Mouse (Mus musculus) CH12.LX (cell line): Measurements from ENCODE around the gene Pan3. TPM values are rescaled to one million over a fixed set of nuclear protein-coding genes. Genes with fewer than 3 reads are reported as not detected.

Experiments used
- DNase-seq: peaks from one replicate; pipeline ENCODE4 v3.0.0-alpha.2; 2013; ENCODE audit errors: extremely low read depth
- H3K27ac ChIP-seq: 2 replicates; pipeline ENCODE4 v1.5.1; 2012; ENCODE audit warnings: low read depth, mild to moderate bottlenecking, control low read depth, moderate library complexity; ENCODE audit not compliant: insufficient read depth
- H3K27me3 ChIP-seq: replicated peaks from 2 replicates; pipeline ENCODE3; 2012; ENCODE audit warnings: inconsistent platforms
- H3K36me3 ChIP-seq, 2 experiments: replicated peaks in 1 of 2; 2 replicates each; pipeline versions ENCODE3 to v1.6.1; 2012; ENCODE audit warnings: inconsistent platforms in 1 of 2, low read length in 1 of 2, mild to moderate bottlenecking in 1 of 2, mixed read lengths in 1 of 2, moderate library complexity in 1 of 2; ENCODE audit not compliant: control insufficient read depth in 1 of 2, insufficient read depth in 1 of 2
- H3K4me1 ChIP-seq, 2 experiments: 2 replicates each; pipeline ENCODE4 v1.6.1; 2012; ENCODE audit warnings: inconsistent platforms in 1 of 2, moderate library complexity in 1 of 2; ENCODE audit not compliant: insufficient read depth in 2 of 2, control insufficient read depth in 1 of 2
- H3K4me2 ChIP-seq: 2 replicates; pipeline ENCODE4 v1.6.1; 2012; ENCODE audit warnings: low read depth, mild to moderate bottlenecking, control low read depth; ENCODE audit not compliant: poor library complexity, insufficient read depth, severe bottlenecking
- H3K4me3 ChIP-seq, 3 experiments: fragments of 150-350 bp in 1 of 3; sonication (generic) in 1 of 3; replicated peaks in 1 of 3; 2 replicates each; pipeline versions ENCODE3 to v1.5.1; 2011 to 2012; ENCODE audit warnings: low read depth in 2 of 3, low read length in 2 of 3, mild to moderate bottlenecking in 2 of 3, moderate library complexity in 2 of 3, control low read depth in 1 of 3, improper control_type of control experiment in 1 of 3, inconsistent platforms in 1 of 3, mixed read lengths in 1 of 3; ENCODE audit not compliant: poor library complexity in 1 of 3
- H3K79me2 ChIP-seq: replicated peaks from 2 replicates; pipeline ENCODE4 v1.6.1; 2012; ENCODE audit warnings: mild to moderate bottlenecking, moderate library complexity; ENCODE audit not compliant: control insufficient read depth, poor library complexity, insufficient read depth, severe bottlenecking; ENCODE audit errors: extremely low read depth
- H3K9ac ChIP-seq: 2 replicates; pipeline ENCODE4 v1.6.1; 2012; ENCODE audit warnings: low read depth, mild to moderate bottlenecking, control low read depth, moderate library complexity; ENCODE audit not compliant: insufficient read depth
- H3K9me3 ChIP-seq: replicated peaks from 2 replicates; pipeline ENCODE3; 2012; ENCODE audit warnings: low read length, inconsistent platforms, mixed read lengths
- CHD1 ChIP-seq: IDR thresholded peaks from 2 replicates; pipeline ENCODE4 v1.6.1; 2012; ENCODE audit warnings: low read depth, low read length, improper control_type of control experiment, inconsistent platforms
- CHD2 ChIP-seq: IDR thresholded peaks from 2 replicates; pipeline ENCODE4 v1.6.1; 2011; ENCODE audit warnings: low read length, improper control_type of control experiment
- CTCF ChIP-seq, 2 experiments: IDR thresholded peaks in 1 of 2; conservative IDR thresholded peaks in 1 of 2; 2 replicates each; pipeline ENCODE4 v1.5.1; 2011 to 2012; ENCODE audit warnings: low read depth in 2 of 2, low read length in 2 of 2, improper control_type of control experiment in 1 of 2, inconsistent platforms in 1 of 2, mild to moderate bottlenecking in 1 of 2, moderate library complexity in 1 of 2
- ELF1 ChIP-seq: IDR thresholded peaks from 2 replicates; pipeline ENCODE4 v1.6.1; 2014; ENCODE audit warnings: low read depth, mild to moderate bottlenecking, inconsistent platforms, low read length, improper control_type of control experiment
- EP300 ChIP-seq: IDR thresholded peaks from 2 replicates; pipeline ENCODE4 v1.6.1; 2011; ENCODE audit warnings: low read length, improper control_type of control experiment
- GABPA ChIP-seq: IDR thresholded peaks from 2 replicates; pipeline ENCODE4 v1.6.1; 2012; ENCODE audit warnings: low read depth, low read length, improper control_type of control experiment, inconsistent platforms; ENCODE audit not compliant: insufficient replicate concordance
- HCFC1 ChIP-seq: IDR thresholded peaks from 2 replicates; pipeline ENCODE4 v1.6.1; 2012; ENCODE audit warnings: low read depth, mild to moderate bottlenecking, inconsistent platforms, low read length, improper control_type of control experiment
- JUN ChIP-seq: IDR thresholded peaks from 2 replicates; pipeline ENCODE4 v1.6.1; 2011; ENCODE audit warnings: low read depth, mild to moderate bottlenecking, low read length, improper control_type of control experiment, moderate library complexity; ENCODE audit not compliant: insufficient read depth
- MAFK ChIP-seq: IDR thresholded peaks from 2 replicates; pipeline ENCODE4 v1.6.1; 2011; ENCODE audit warnings: low read length, improper control_type of control experiment; ENCODE audit not compliant: insufficient replicate concordance
- MEF2A ChIP-seq: IDR thresholded peaks from 2 replicates; pipeline ENCODE4 v1.6.1; 2014; ENCODE audit warnings: low read depth, mild to moderate bottlenecking, inconsistent platforms, low read length, improper control_type of control experiment, borderline replicate concordance
- MYC ChIP-seq: IDR thresholded peaks from 2 replicates; pipeline ENCODE4 v1.6.1; 2011; ENCODE audit warnings: low read depth, mild to moderate bottlenecking, improper control_type of control experiment, low read length
- NRF1 ChIP-seq: IDR thresholded peaks from 2 replicates; pipeline ENCODE4 v1.6.1; 2014; ENCODE audit warnings: low read depth, mild to moderate bottlenecking, inconsistent platforms, low read length, improper control_type of control experiment, moderate library complexity
- POLR2A ChIP-seq: IDR thresholded peaks from 2 replicates; pipeline ENCODE4 v1.6.1; 2011; ENCODE audit warnings: low read depth, mild to moderate bottlenecking, improper control_type of control experiment, low read length
- POLR2AphosphoS2 ChIP-seq: IDR thresholded peaks from 2 replicates; pipeline ENCODE4 v1.6.1; 2011; ENCODE audit warnings: low read depth, low read length, improper control_type of control experiment
- RAD21 ChIP-seq: IDR thresholded peaks from 2 replicates; pipeline ENCODE4 v1.6.1; 2011; ENCODE audit warnings: low read depth, mild to moderate bottlenecking, low read length, improper control_type of control experiment, moderate library complexity
- SIN3A ChIP-seq: IDR thresholded peaks from 2 replicates; pipeline ENCODE4 v1.6.1; 2012; ENCODE audit warnings: low read length, improper control_type of control experiment, inconsistent platforms
- TCF12 ChIP-seq: IDR thresholded peaks from 2 replicates; pipeline ENCODE4 v1.6.1; 2014; ENCODE audit warnings: low read depth, mild to moderate bottlenecking, inconsistent platforms, low read length, improper control_type of control experiment
- USF1 ChIP-seq: IDR thresholded peaks from 2 replicates; pipeline ENCODE4 v1.6.1; 2014; ENCODE audit warnings: low read depth, mild to moderate bottlenecking, inconsistent platforms, low read length, improper control_type of control experiment
- USF2 ChIP-seq: conservative IDR thresholded peaks from 2 replicates; pipeline ENCODE4 v1.6.1; 2011; ENCODE audit warnings: low read depth, low read length, improper control_type of control experiment
- ZNF384 ChIP-seq: IDR thresholded peaks from 2 replicates; pipeline ENCODE4 v1.6.1; 2012; ENCODE audit warnings: low read depth, low read length, improper control_type of control experiment, inconsistent platforms
- dilution Hi-C: fragments of 300-500 bp; cut with MboI; formaldehyde crosslinking; loops from 2 replicates; pipeline ENCODE4 v1.14.3; 2020; ENCODE audit warnings: low sequenced_read_pairs; ENCODE audit not compliant: extremely low pct_unique_long_range_greater_than_20kb, extremely low pct_ligation_motif_present
- in situ Hi-C: fragments of 300-500 bp; cut with MboI; formaldehyde crosslinking; loops from 3 replicates; pipeline ENCODE4 v1.14.3; 2019; ENCODE audit warnings: low sequenced_read_pairs, low pct_ligation_motif_present, low pct_unique_long_range_greater_than_20kb, mixed read lengths
- polyA plus RNA-seq: library from polyadenylated mRNA; unstranded; fragments of >175 nt; gene quantifications from 2 replicates; pipeline ENCODE4 v1.2.1, GENCODE M21; 2012; ENCODE audit warnings: low read depth; ENCODE audit not compliant: insufficient read length
- total RNA-seq, 2 experiments: library from RNA; depleted of rRNA; stranded (reverse); fragments of 300-350 nt in 1 of 2; fragments of >200 nt in 1 of 2; gene quantifications; 2 replicates each; pipeline ENCODE4 v1.2.3; 2012 to 2014

Pan3 gene
- total and polyA plus RNA-seq, 3 experiments = 37.6 to 43.5 (median 40.2) TPM

GRCm38 (mm10) chr5:147410585-147410984, 19.4 kb upstream of the Pan3 start:
- no peak overlapping the region for H3K9ac ChIP-seq
- no peak overlapping the region for H3K4me3 ChIP-seq
- no peak for DNase-seq
- H3K36me3 ChIP-seq = no peaks in the 10 kb centered on the region
- H3K9me3 ChIP-seq = peaks cover 8% of the 10 kb centered on the region
- no peak for TF ChIP-seq ZNF384
- TF ChIP-seq GABPA = no peak
- no peak for TF ChIP-seq SIN3A
- TF ChIP-seq TCF12 = no peak
- no peak for TF ChIP-seq MEF2A
- no peak for TF ChIP-seq USF2
- no peak for TF ChIP-seq CHD2
- no peak for TF ChIP-seq NRF1
- TF ChIP-seq HCFC1 = no peak
- TF ChIP-seq, all 38 proteins: peak for 0
- H3K27ac ChIP-seq = no peak overlapping the region
- in situ Hi-C loops = no loop called here
- H3K27me3 ChIP-seq = no peaks in the 10 kb centered on the region
- H3K4me1 ChIP-seq = peaks cover 0 to 13% of the 10 kb centered on the region in 2 experiments; a peak in 2 of 4 replicates
- H3K79me2 ChIP-seq = no peaks in the 10 kb centered on the region
- no peak overlapping the region for H3K4me2 ChIP-seq
- dilution Hi-C loops = no loop called here

- Histone ChIP-seq H3K4me1 (peaks cover 0 to 5% of the 10 kb centered on the region in 2 experiments; a peak in 2 of 4 replicates), H3K36me3 (peaks cover 0 to 2% of the 10 kb centered on the region in 2 experiments)
- TF ChIP-seq EP300 = no peak
- TF ChIP-seq USF1 = no peak
- no peak for TF ChIP-seq ELF1
- TF ChIP-seq POLR2AphosphoS2 = no peak
- no peak for TF ChIP-seq CTCF (conservative IDR thresholded peaks at IDR 0.05 in 1 of 2, IDR thresholded peaks at IDR 0.05 in 1 of 2; ENCODE audit: low read depth in 2 of 2, low read length in 2 of 2)
- TF ChIP-seq MYC = no peak
- no peak for TF ChIP-seq CHD1
- no peak for TF ChIP-seq MAFK
- TF ChIP-seq TCF12 = no peak
- TF ChIP-seq RAD21 = no peak
- no peak for TF ChIP-seq POLR2A
- TF ChIP-seq USF2 = no peak
- TF ChIP-seq JUN = no peak
- no peak for TF ChIP-seq NRF1
- TF ChIP-seq, all 38 proteins: peak for 0
- DNase-seq = no peak
- no peaks in the 10 kb centered on the region for H3K9me3 ChIP-seq
- no peaks in the 10 kb centered on the region for H3K27me3 ChIP-seq
- H3K4me3 ChIP-seq = no peak overlapping the region
- no peak overlapping the region for H3K27ac ChIP-seq
- dilution Hi-C loops = no loop called here
- no peak overlapping the region for H3K4me2 ChIP-seq
- H3K79me2 ChIP-seq = no peaks in the 10 kb centered on the region
- H3K9ac ChIP-seq = no peak overlapping the region
- in situ Hi-C loops = no loop called here
These were observed 12.0 kb upstream of the Pan3 start for GRCm38 (mm10) chr5:147417986-147418385.
